In genomic region chr2:44148550-44149100, GRCm38 (mm10) we compare ENCODE assay signal across 18 mouse cellular contexts.
A peak's percentile ranks its signal among the peaks of the same experiment; 100 is the strongest.
DNase-seq lines count a peak whose midpoint lies in the region; ATAC-seq and TF ChIP-seq lines count a peak whose summit lies in the region.
"Had no signal": no experiment of that assay in that cellular context is flagged by ENCODE, and none has a peak within 500 bp of the region (broad histone marks: within the 10 kb centered on the region; RNA-seq: fewer than 3 reads in every experiment).

No protein-coding gene starts in this region.

- H3K4me1 ChIP-seq in kidney, adult 2 months (ENCODE audit: control insufficient read depth, insufficient read depth, low read length): no peaks in the 10 kb centered on the region
- H3K4me1 ChIP-seq in lung, embryonic 15.5 days: peaks cover 7% of the 10 kb centered on the region
- H3K4me1 ChIP-seq in stomach, embryonic 16.5 days (ENCODE audit: control insufficient read depth, insufficient read depth, low read length): 0 out of 2 replicates have a peak, but pooled peaks cover 4% of the 10 kb centered on the region
- H3K4me1 ChIP-seq: hindbrain, embryonic 13.5 days; liver, embryonic 12.5 days; neural tube, embryonic 12.5 days had no signal

- H3K27me3 ChIP-seq in kidney, adult 2 months (replicated peaks; ENCODE audit: control insufficient read depth, insufficient read depth, low read length): no peaks in the 10 kb centered on the region
- no peaks in the 10 kb centered on the region for H3K27me3 ChIP-seq in lung, embryonic 15.5 days
- H3K27me3 ChIP-seq in stomach, embryonic 16.5 days (ENCODE audit: control insufficient read depth, insufficient read depth, low read length): no peaks in the 10 kb centered on the region
- H3K27me3 ChIP-seq: heart, embryonic 13.5 days; hindbrain, embryonic 13.5 days; liver, embryonic 12.5 days; megakaryocyte, embryonic 14.5 days; neural tube, embryonic 12.5 days had no signal

- no peak overlapping the region for H3K4me3 ChIP-seq in kidney, adult 2 months (ENCODE audit: insufficient read depth, low read depth, low read length)
- no peak overlapping the region for H3K4me3 ChIP-seq in lung, embryonic 15.5 days
- H3K4me3 ChIP-seq in stomach, embryonic 16.5 days (replicated peaks; ENCODE audit: low read length): no peak overlapping the region
- H3K4me3 ChIP-seq: heart, embryonic 13.5 days; hindbrain, embryonic 13.5 days; liver, embryonic 12.5 days; neural tube, embryonic 12.5 days had no signal

- peak; percentile 73; the same call in 1 of the 2 replicates for ATAC-seq in lung, embryonic 15.5 days (ENCODE audit: borderline replicate concordance, extremely low read depth, low FRiP score, low TSS enrichment)
- peak; percentile 72 for ATAC-seq in stomach, embryonic 16.5 days (ENCODE audit: insufficient read depth, low FRiP score)
- ATAC-seq: forebrain, postnatal 0 days; liver, embryonic 12.5 days had no signal

- H3K27ac ChIP-seq in kidney, adult 2 months (ENCODE audit: insufficient read depth, low read depth, low read length): peak overlapping the region; percentile 89
- peak overlapping the region; percentile 95 for H3K27ac ChIP-seq in lung, embryonic 15.5 days
- H3K27ac ChIP-seq in stomach, embryonic 16.5 days (ENCODE audit: low read length): peak overlapping the region; percentile 93
- H3K27ac ChIP-seq: heart, embryonic 13.5 days; hindbrain, embryonic 13.5 days; liver, embryonic 12.5 days; neural tube, embryonic 12.5 days had no signal

- H3K4me2 ChIP-seq in lung, embryonic 15.5 days: no peak overlapping the region
- no peak overlapping the region for H3K4me2 ChIP-seq in stomach, embryonic 16.5 days (ENCODE audit: low read depth, low read length)
- H3K4me2 ChIP-seq: hindbrain, embryonic 13.5 days; liver, embryonic 12.5 days; neural tube, embryonic 12.5 days had no signal

- no peak for TF ChIP-seq POLR2A in kidney, adult 2 months (IDR thresholded peaks at IDR 0.05; ENCODE audit: low read depth, low read length)

- DNase-seq in embryo, embryonic 10 days (ENCODE audit: low spot score): peak; percentile 6
- no peak for DNase-seq in embryo, embryonic 10.5 days (ENCODE audit: low spot score)
- no peak for DNase-seq in kidney, adult 2 months
- no peak for DNase-seq in kidney, postnatal 10 days
- no peak for DNase-seq in lung, adult 18-20 months
- DNase-seq in frontal cortex, postnatal 10 days (ENCODE audit: low spot score in 2 of 2): no peak
- DNase-seq: adrenal gland, postnatal 36 days; cerebellum, adult 9-11 months; forebrain, postnatal 0 days; gastrocnemius, postnatal 10 days; right cerebral cortex, postnatal 4 days had no signal

- no peaks in the 10 kb centered on the region for H3K36me3 ChIP-seq in kidney, adult 2 months (ENCODE audit: control insufficient read depth, insufficient read depth, low read length)
- no peaks in the 10 kb centered on the region for H3K36me3 ChIP-seq in lung, embryonic 15.5 days
- no peaks in the 10 kb centered on the region for H3K36me3 ChIP-seq in stomach, embryonic 16.5 days (ENCODE audit: control insufficient read depth, insufficient read depth, low read length)
- H3K36me3 ChIP-seq: heart, embryonic 13.5 days; hindbrain, embryonic 13.5 days; liver, embryonic 12.5 days; neural tube, embryonic 12.5 days had no signal

- TF ChIP-seq CTCF in kidney, adult 2 months (conservative IDR thresholded peaks at IDR 0.05; ENCODE audit: insufficient read depth, insufficient read length, low read depth, low read length): no peak

- WGBS in kidney, adult 2 months: 63% methylated on average over 7 of the region's 7 CpGs
- WGBS in lung, embryonic 15.5 days: 34% methylated on average over 7 of the region's 7 CpGs
- 49% methylated on average over 7 of the region's 7 CpGs for WGBS in stomach, embryonic 16.5 days

- H3K9me3 ChIP-seq in lung, embryonic 15.5 days: no peaks in the 10 kb centered on the region
- H3K9me3 ChIP-seq in stomach, embryonic 16.5 days (replicated peaks; ENCODE audit: control insufficient read depth, low read length): no peaks in the 10 kb centered on the region
- H3K9me3 ChIP-seq: heart, embryonic 13.5 days; hindbrain, embryonic 13.5 days; liver, embryonic 12.5 days; megakaryocyte, embryonic 14.5 days; neural tube, embryonic 12.5 days had no signal

- H3K9ac ChIP-seq in lung, embryonic 15.5 days: no peak overlapping the region
- no peak overlapping the region for H3K9ac ChIP-seq in stomach, embryonic 16.5 days (ENCODE audit: low read length)
- H3K9ac ChIP-seq: forebrain, postnatal 0 days; heart, embryonic 13.5 days; hindbrain, embryonic 13.5 days; liver, embryonic 12.5 days; neural tube, embryonic 12.5 days had no signal
